In genomic region chr14:121309909-121310308, GRCm38 (mm10) we compare ENCODE assay signal across 17 mouse cellular contexts.
DNase-seq lines count a peak whose midpoint lies in the region; ATAC-seq lines count a peak whose summit lies in the region.
"Had no signal": no experiment of that assay in that cellular context is flagged by ENCODE, and none has a peak within 500 bp of the region (broad histone marks: within the 10 kb centered on the region; RNA-seq: fewer than 3 reads in every experiment).

No protein-coding gene starts in this region.

- peak; percentile 61 for ATAC-seq in kidney, embryonic 15.5 days (replicated peaks; ENCODE audit: low FRiP score)
- peak; percentile 62; the same call in 1 of the 2 replicates for ATAC-seq in stomach, embryonic 14.5 days (ENCODE audit: insufficient number of reproducible peaks, insufficient read depth, low FRiP score, low read depth)
- no peak for ATAC-seq in granulocyte monocyte progenitor cell, adult 5-6 weeks (replicated peaks; ENCODE audit: poor library complexity, severe bottlenecking)
- ATAC-seq in erythroblast, adult 5-6 weeks (replicated peaks; ENCODE audit: low FRiP score, poor library complexity, severe bottlenecking): no peak
- ATAC-seq: midbrain, embryonic 16.5 days had no signal

- DNase-seq in heart, embryonic 10.5 days (ENCODE audit: low spot score): no peak
- DNase-seq in heart, postnatal 36 days: no peak
- no peak for DNase-seq in kidney, postnatal 4 days
- peak; percentile 50 for DNase-seq in adipocyte (ENCODE audit: low spot score)
- DNase-seq: cerebellum, adult 11 months; cerebellum, postnatal 25 days; gastrocnemius, postnatal 14 days; right cerebral cortex, postnatal 14 days had no signal

- 73% methylated on average over 3 of the region's 3 CpGs for WGBS in heart, embryonic 10.5 days
- WGBS in kidney, embryonic 15.5 days: 48% methylated on average over 3 of the region's 3 CpGs
- WGBS in stomach, embryonic 14.5 days: 63% methylated on average over 3 of the region's 3 CpGs

- no peak overlapping the region for H3K4me2 ChIP-seq in kidney, embryonic 15.5 days
- no peak overlapping the region for H3K4me2 ChIP-seq in stomach, embryonic 14.5 days (replicated peaks; ENCODE audit: low read depth, low read length)
- H3K4me2 ChIP-seq: neural tube, embryonic 12.5 days had no signal

- H3K36me3 ChIP-seq in heart, embryonic 10.5 days: peaks cover 9% of the 10 kb centered on the region; the same call in 1 of the 2 replicates
- H3K36me3 ChIP-seq in kidney, embryonic 15.5 days: peaks cover 5% of the 10 kb centered on the region
- H3K36me3 ChIP-seq in stomach, embryonic 14.5 days (ENCODE audit: control insufficient read depth, insufficient read depth, low read length): no peaks in the 10 kb centered on the region; the same call in 1 of the 2 replicates
- H3K36me3 ChIP-seq: hindbrain, embryonic 10.5 days; neural tube, embryonic 12.5 days had no signal

- no peak overlapping the region for H3K9ac ChIP-seq in kidney, embryonic 15.5 days
- H3K9ac ChIP-seq in stomach, embryonic 14.5 days (replicated peaks; ENCODE audit: low read depth, low read length): no peak overlapping the region
- H3K9ac ChIP-seq: neural tube, embryonic 12.5 days had no signal

- H3K4me1 ChIP-seq in heart, embryonic 10.5 days: peaks cover 75% of the 10 kb centered on the region
- H3K4me1 ChIP-seq in kidney, embryonic 15.5 days: peaks cover 35% of the 10 kb centered on the region
- peaks cover 24% of the 10 kb centered on the region; the same call in 1 of the 2 replicates for H3K4me1 ChIP-seq in stomach, embryonic 14.5 days (ENCODE audit: control insufficient read depth, insufficient read depth, low read length)

- no peak overlapping the region for H3K4me3 ChIP-seq in heart, embryonic 10.5 days
- no peak overlapping the region for H3K4me3 ChIP-seq in kidney, embryonic 15.5 days (replicated peaks)
- H3K4me3 ChIP-seq in stomach, embryonic 14.5 days (ENCODE audit: low read depth, low read length): no peak overlapping the region
- H3K4me3 ChIP-seq: hindbrain, embryonic 10.5 days; neural tube, embryonic 12.5 days had no signal

- H3K27me3 ChIP-seq in heart, embryonic 10.5 days (ENCODE audit: insufficient read depth, poor library complexity, severe bottlenecking): no peaks in the 10 kb centered on the region
- no peaks in the 10 kb centered on the region for H3K27me3 ChIP-seq in kidney, embryonic 15.5 days
- H3K27me3 ChIP-seq in stomach, embryonic 14.5 days (ENCODE audit: control insufficient read depth, insufficient read depth, low read length): no peaks in the 10 kb centered on the region
- H3K27me3 ChIP-seq: megakaryocyte, embryonic 14.5 days; neural tube, embryonic 12.5 days; Patski had no signal

- H3K27ac ChIP-seq in heart, embryonic 10.5 days: peak overlapping the region; percentile 47; the same call in 1 of the 2 replicates
- peak overlapping the region; percentile 18; the same call in 1 of the 2 replicates for H3K27ac ChIP-seq in kidney, embryonic 15.5 days
- no peak overlapping the region for H3K27ac ChIP-seq in stomach, embryonic 14.5 days (ENCODE audit: low read length)
- H3K27ac ChIP-seq: hindbrain, embryonic 10.5 days; neural tube, embryonic 12.5 days had no signal

- intact Hi-C loops in heart, postnatal 36 days (cut with DNase I): no loop called here

- H3K9me3 ChIP-seq in heart, embryonic 10.5 days: no peaks in the 10 kb centered on the region
- H3K9me3 ChIP-seq in kidney, embryonic 15.5 days (replicated peaks): no peaks in the 10 kb centered on the region
- H3K9me3 ChIP-seq in stomach, embryonic 14.5 days (ENCODE audit: control insufficient read depth, low read depth, low read length): no peaks in the 10 kb centered on the region
- H3K9me3 ChIP-seq: hindbrain, embryonic 10.5 days; megakaryocyte, embryonic 14.5 days; neural tube, embryonic 12.5 days had no signal

Comparison
In these comparisons a context has a peak if more than half of its experiments do, and no peak if none do; other contexts are left out.
1. ATAC-seq: peak in kidney, embryonic 15.5 days (single experiment) and stomach, embryonic 14.5 days (single experiment); none in granulocyte monocyte progenitor cell, adult 5-6 weeks (single experiment) and erythroblast, adult 5-6 weeks (single experiment).